Mouse (Mus musculus) MEL (cell line): ENCODE data around the gene Yif1a.

Experiments used
- CTCF ChIP-seq, 3 experiments: IDR thresholded peaks in 2 of 3; conservative IDR thresholded peaks in 1 of 3; 2 replicates each; pipeline ENCODE4 v1.5.1; 2011 to 2012; ENCODE audit warnings: low read length in 3 of 3, low read depth in 2 of 3, mild to moderate bottlenecking in 2 of 3, improper control_type of control experiment in 1 of 3, inconsistent platforms in 1 of 3, mixed read lengths in 1 of 3, moderate library complexity in 1 of 3; ENCODE audit not compliant: control insufficient read depth in 1 of 3, insufficient read depth in 1 of 3, poor library complexity in 1 of 3, severe bottlenecking in 1 of 3
- ZNF384 ChIP-seq: IDR thresholded peaks from 2 replicates; pipeline ENCODE4 v1.6.1; 2012; ENCODE audit warnings: low read depth, mild to moderate bottlenecking, inconsistent platforms, low read length, improper control_type of control experiment

DNA sequence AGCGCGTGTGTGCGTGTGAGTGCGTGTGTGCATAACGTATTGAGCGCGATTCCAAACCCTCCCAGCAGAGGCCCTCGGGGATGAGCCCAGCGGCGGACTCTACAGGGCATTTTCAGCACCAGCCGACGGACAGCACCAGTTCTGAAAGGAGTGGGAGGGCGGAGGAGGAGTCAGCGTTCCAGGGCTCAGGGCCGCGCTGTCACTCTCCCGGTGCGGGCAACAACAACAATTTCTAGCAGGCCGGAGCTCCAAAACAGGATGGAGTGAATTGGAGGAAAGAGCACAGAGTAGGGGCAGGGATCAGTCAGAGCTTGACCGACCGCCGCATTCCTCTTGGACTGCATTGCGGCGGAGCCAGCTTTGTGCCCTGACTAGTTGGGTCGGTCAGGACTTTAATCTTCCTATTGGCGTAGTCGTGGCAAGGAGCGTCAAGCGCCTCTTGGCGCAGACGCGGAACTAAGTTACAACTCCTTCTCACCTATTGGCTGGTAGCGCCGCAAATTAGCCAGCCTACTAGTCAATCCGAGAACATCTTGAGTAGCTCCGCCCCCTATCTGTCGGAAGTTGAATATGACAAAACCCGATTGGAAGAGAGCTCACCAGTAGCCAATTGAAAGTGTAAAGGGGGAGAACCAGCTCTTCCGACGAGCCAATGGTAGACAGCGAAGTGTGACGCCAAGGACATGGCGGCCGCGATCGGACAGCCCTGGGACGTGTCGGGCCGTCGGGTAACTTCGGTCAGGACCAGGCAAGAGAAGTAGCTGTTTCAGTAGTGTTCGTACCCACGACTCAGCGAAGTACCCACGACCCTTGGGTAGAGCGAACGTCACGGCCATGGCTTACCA is at the start of gene Yif1a:
- TF ChIP-seq ZNF384 = no peak
- peak; percentile 39 to 62 (median 59) for TF ChIP-seq CTCF (IDR thresholded peaks at IDR 0.05 in 2 of 3, conservative IDR thresholded peaks at IDR 0.05 in 1 of 3; ENCODE audit: control insufficient read depth in 1 of 3, insufficient read depth in 1 of 3, low read depth in 2 of 3, low read length in 3 of 3, poor library complexity in 1 of 3, severe bottlenecking in 1 of 3)
